ENCODE assay signal across 8 mouse cellular contexts in the genomic region with DNA sequence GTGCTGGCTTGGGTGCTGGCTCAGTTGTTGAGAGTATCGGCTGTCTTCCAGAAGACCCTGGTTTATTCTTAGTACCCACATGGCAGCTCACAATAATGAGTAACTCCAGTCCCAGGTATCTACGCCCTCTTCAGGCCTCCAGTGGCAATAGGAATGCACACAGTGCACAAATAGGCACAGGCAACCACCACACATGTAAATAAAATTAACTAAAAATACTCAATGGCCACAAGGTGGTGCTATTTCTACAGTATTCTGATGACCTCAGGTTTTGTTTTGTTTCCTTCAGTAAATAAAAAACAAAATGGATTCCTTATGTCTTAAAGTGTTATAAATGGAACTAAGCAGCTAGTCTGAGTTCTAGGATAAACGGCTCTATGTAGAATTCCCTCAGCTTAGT. TPM values are rescaled to one million over a fixed set of nuclear protein-coding genes. Genes with fewer than 3 reads are reported as not detected.
DNase-seq lines count a peak whose midpoint lies in the region; ATAC-seq and TF ChIP-seq lines count a peak whose summit lies in the region.

No protein-coding gene starts in this region.

- H3K27me3 ChIP-seq in liver, postnatal 0 days (ENCODE audit: insufficient read depth, low read length): no peaks in the 10 kb centered on the region

- H3K9ac ChIP-seq in liver, postnatal 0 days (replicated peaks): no peak overlapping the region

- H3K4me1 ChIP-seq in liver, postnatal 0 days (ENCODE audit: insufficient read depth): no peaks in the 10 kb centered on the region

- no peak for ATAC-seq in cerebellum, adult (ENCODE audit: insufficient number of reproducible peaks, low FRiP score, low TSS enrichment)
- peak; percentile 55 for ATAC-seq in liver, postnatal 0 days
- peak; percentile 69 for ATAC-seq in inflammation-experienced regulatory T-cells, adult 6 months

- WGBS in liver, postnatal 0 days (ENCODE audit: insufficient replicate concordance): 67% methylated on average over 3 of the region's 3 CpGs

- TF ChIP-seq CTCF in liver, postnatal 0 days (IDR thresholded peaks at IDR 0.05; ENCODE audit: low read depth): peak; percentile 64

- H3K9me3 ChIP-seq in liver, postnatal 0 days (ENCODE audit: low read length): no peaks in the 10 kb centered on the region

- H3K27ac ChIP-seq in liver, postnatal 0 days (ENCODE audit: low read depth): no peak overlapping the region

- peak; percentile 68 for DNase-seq in cerebellum, adult 9-10 months
- DNase-seq in liver, postnatal 0 days: no peak
- no peak for DNase-seq in liver
- peak; percentile 14 for DNase-seq in brain, embryonic 18.5 days (ENCODE audit: low read depth, low spot score)
- no peak for DNase-seq in right cerebral cortex, adult 2 months (ENCODE audit: low spot score in 2 of 2)
- DNase-seq in spleen, postnatal 4 days (ENCODE audit: low spot score in 2 of 2): no peak

- peaks cover 44% of the 10 kb centered on the region for H3K36me3 ChIP-seq in liver, postnatal 0 days (replicated peaks; ENCODE audit: insufficient read depth, low read length)

- H3K4me2 ChIP-seq in liver, postnatal 0 days (ENCODE audit: low read depth, low read length): no peak overlapping the region

- no peak for TF ChIP-seq EP300 in liver, postnatal 0 days (IDR thresholded peaks at IDR 0.05; ENCODE audit: low read depth)

- no peak overlapping the region for H3K4me3 ChIP-seq in liver, postnatal 0 days (ENCODE audit: low read depth, low read length)

RNA-seq across cellular contexts. Expression of a gene that starts 10.7 kb away (rescaled TPM):
- 3.7 and 4.1 TPM in 2 replicates for polyA plus RNA-seq in liver, postnatal 0 days (2015; fragmentation: Nextera tagmentation; extraction: Ambion mirVana)
- 10 to 100 TPM; 22.7 to 59.3 (median 41.7) TPM for polyA plus RNA-seq in inflammation-experienced regulatory T-cells, adult 6 months (2017; shearing (Covaris generic))

RNA-seq across cellular contexts. Expression of a gene that starts 11.2 kb away (rescaled TPM):
- polyA plus RNA-seq in liver, postnatal 0 days (2015; fragmentation: Nextera tagmentation; extraction: Ambion mirVana): 59.1 and 60.9 TPM in 2 replicates
- 100 to 1,000 TPM; 104 to 154 (median 141) TPM for polyA plus RNA-seq in inflammation-experienced regulatory T-cells, adult 6 months (2017; shearing (Covaris generic))

RNA-seq across cellular contexts. Expression of a gene that starts 25.9 kb away (rescaled TPM):
- polyA plus RNA-seq in liver, postnatal 0 days (2015; fragmentation: Nextera tagmentation; extraction: Ambion mirVana): 9.8 and 9.9 TPM in 2 replicates
- polyA plus RNA-seq in inflammation-experienced regulatory T-cells, adult 6 months (2017; shearing (Covaris generic)): 10 to 100 TPM; 23.3 to 29.4 (median 25.3) TPM

Comparison
In these comparisons a context has a peak if more than half of its experiments do, and no peak if none do; other contexts are left out.
1. DNase-seq: peak in cerebellum, adult 9-10 months (single experiment) and brain, embryonic 18.5 days (single experiment); none in liver, postnatal 0 days (single experiment), liver (single experiment), right cerebral cortex, adult 2 months (0 of 2) and spleen, postnatal 4 days (0 of 2).